Mouse (Mus musculus): ENCODE data around the gene Prr7.

Prr7 gene

DNA sequence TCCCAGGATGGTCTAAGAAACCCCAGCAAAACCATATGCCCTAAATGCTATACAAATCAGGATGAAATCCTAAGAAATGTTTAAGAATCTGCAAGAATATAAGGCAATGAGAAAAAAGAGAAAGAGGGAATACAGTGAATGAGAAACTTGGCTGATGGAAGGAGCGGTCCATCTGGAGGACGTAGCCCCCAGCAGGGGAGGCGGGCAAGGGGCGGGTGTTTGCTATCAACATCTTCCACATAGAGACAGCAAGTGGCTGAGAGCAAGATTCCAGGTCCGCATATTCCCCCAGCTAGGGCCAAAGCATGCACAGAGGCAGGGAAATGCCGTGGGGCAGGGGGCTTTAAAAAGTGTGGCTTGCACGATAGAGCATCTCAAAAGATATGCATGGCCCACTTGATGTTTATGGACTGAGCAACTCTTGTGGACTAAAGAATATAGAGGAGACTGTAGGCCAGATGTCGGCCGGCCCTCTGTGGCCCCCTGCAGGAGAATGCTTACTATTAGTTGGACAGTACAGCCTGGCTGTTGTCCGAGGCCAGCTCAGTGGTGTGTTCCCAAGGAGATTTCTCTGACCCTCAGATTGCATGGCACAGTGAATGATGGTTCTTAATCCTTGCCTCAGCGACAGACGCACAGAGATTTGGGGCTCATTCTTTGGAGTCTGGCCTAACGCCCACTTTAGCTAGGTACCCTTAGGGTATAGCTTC lies 4.9 kb downstream of the Prr7 start:
- ChIA-PET POLR2A (interaction anchor here in 1 of 4 experiments (0.5 to 1.2 kb wide), 2 partner anchors 7 to 58 kb away, joined by 3 to 4 read pairs; no protein-coding TSS in a partner anchor), CTCF (interaction anchor here (0.5 to 3.2 kb wide), 21 partner anchors 10 to 919 kb away, joined by 3 to 25 read pairs (median 3); partner anchors contain the start of gene Grk6 (in 1 of the 4))

DNA sequence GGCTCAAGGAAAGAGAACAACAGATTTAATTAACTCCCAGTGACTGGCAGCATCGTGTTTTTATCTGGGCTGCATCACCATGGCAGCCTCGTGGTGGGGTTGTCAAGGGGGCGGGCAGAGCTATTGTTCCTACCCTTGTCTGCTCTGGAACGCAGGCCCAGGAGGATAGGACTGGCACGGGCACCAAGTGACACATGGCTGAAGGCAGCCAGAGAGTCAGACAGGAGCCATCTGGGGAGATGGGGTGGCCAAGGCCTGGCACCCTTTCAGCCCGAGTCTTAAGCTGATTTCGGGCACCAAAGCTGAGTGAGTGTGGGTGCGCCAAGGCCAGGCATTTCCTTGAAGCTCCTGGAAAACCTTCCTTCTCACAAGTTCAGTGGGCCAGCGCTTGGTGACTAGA lies 6.3 kb downstream of the Prr7 start:
- POLR2A ChIA-PET = interaction anchor here in 2 of 4 experiments (1.0 to 2.0 kb wide), 12 partner anchors 11 to 173 kb away, joined by 3 to 7 read pairs (median 3); partner anchors contain the start of gene Grk6 (in 2 of the 2)
- CTCF ChIA-PET = interaction anchor here (0.5 to 3.7 kb wide), 19 partner anchors 9 to 477 kb away, joined by 3 to 40 read pairs (median 5); partner anchors contain the start of gene Grk6 (in 1 of the 4)

DNA sequence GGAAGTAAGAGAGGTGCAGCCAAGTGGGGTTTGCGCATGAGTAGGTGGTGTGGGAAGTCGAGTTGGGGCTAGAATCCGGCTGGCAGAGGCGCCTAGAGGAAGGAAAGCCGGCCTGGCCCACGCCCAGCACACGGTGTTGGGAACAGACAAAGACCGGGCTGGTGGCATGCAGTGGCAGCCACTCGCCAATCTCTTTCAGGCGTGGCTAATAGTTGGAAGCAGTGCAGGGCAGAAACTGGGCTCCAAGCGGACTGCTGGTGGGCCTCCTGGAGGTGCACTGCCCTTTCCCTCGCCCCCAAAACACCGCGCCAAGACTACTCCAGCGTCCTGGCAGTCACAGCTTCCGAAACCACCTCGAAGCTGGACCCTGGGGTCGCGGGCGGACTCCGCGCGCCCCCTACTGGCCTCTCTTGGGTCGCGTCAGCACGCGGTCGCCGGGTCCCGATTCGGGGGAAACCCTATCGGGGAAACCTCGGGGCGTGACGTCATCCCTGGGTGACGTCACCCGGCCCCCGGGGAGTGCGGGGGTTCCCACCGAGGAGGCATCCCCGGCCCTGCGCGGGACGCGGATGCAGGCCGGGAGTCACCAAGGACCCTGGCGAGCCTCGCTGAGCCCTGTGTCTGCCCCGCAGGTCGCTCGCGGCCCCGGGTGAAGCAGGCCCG lies 7.2 kb downstream of the Prr7 start:
- ChIA-PET CTCF (interaction anchor here (0.6 to 3.7 kb wide), 42 partner anchors 8 to 388 kb away, joined by 3 to 40 read pairs (median 5); partner anchors contain the start of genes Grk6 (in 1 of the 4) and Mxd3 (in 1 of the 4)), POLR2A (interaction anchor here (0.6 to 2.3 kb wide), 20 partner anchors 10 to 172 kb away, joined by 3 to 15 read pairs (median 3); partner anchors contain the start of genes Ddx41 (in 1 of the 4) and Grk6 (in 1 of the 4))

DNA sequence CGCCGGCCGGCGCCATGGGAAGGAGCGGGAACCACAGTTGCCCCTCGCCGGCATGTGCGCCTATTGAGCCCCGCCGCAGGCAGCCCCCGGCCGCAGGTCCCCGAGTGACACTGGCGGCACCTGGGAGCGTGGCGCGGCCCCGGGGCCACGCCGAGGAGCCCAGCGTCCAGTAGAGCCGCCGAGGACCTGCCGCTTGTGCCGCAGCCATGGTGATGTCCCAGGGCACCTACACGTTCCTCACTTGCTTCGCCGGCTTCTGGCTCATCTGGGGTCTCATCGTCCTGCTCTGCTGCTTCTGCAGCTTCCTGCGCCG lies 7.7 kb downstream of the Prr7 start:
- ChIA-PET POLR2A (interaction anchor here (0.7 to 2.3 kb wide), 20 partner anchors 10 to 391 kb away, joined by 3 to 15 read pairs (median 3); partner anchors contain the start of genes Ddx41 (in 1 of the 4) and Grk6 (in 1 of the 4)), CTCF (interaction anchor here (0.6 to 3.7 kb wide), 32 partner anchors 8 to 1176 kb away, joined by 3 to 40 read pairs (median 5); partner anchors contain the start of genes Grk6 (in 2 of the 4) and Mxd3 (in 1 of the 4))

DNA sequence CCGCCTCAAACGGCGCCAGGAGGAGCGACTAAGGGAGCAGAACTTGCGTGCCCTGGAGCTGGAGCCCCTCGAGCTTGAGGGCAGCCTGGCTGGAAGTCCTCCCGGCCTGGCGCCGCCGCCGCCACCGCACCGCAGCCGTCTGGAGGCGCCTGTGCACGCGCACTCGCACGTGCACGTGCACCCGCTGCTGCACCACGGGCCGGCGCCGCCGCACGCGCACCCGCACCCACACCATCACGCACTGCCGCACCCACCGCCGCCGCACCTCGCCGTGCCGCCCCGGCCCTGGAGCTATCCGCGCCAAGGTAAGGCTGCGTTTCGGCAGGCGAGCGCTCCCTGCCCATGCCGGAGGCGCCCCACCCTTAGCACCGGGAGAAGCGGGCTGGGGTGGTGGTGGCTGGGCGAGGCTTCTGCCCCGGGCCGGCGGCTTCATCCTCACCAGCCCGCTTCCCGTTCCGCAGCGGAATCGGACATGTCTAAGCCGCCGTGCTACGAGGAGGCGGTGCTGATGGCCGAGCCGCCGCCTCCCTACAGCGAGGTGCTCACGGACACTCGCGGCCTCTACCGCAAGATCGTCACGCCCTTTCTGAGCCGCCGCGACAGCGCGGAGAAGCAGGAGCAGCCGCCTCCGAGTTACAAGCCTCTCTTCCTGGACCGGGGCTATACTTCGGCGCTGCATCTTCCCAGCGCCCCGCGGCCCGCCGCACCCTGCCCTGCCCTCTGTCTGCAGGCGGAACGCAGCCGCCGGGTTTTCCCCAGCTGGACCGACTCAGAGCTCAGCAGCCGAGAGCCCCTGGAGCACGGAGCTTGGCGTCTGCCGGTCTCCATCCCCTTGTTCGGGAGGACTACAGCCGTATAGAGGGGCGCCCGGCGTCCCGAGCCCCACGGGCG lies 8.3 kb downstream of the Prr7 start:
- POLR2A ChIA-PET = interaction anchor here (0.6 to 2.3 kb wide), 25 partner anchors 11 to 390 kb away, joined by 3 to 15 read pairs (median 3); partner anchors contain the start of genes B230219D22Rik (in 1 of the 4), Ddx41 (in 1 of the 4) and Grk6 (in 1 of the 4)

DNA sequence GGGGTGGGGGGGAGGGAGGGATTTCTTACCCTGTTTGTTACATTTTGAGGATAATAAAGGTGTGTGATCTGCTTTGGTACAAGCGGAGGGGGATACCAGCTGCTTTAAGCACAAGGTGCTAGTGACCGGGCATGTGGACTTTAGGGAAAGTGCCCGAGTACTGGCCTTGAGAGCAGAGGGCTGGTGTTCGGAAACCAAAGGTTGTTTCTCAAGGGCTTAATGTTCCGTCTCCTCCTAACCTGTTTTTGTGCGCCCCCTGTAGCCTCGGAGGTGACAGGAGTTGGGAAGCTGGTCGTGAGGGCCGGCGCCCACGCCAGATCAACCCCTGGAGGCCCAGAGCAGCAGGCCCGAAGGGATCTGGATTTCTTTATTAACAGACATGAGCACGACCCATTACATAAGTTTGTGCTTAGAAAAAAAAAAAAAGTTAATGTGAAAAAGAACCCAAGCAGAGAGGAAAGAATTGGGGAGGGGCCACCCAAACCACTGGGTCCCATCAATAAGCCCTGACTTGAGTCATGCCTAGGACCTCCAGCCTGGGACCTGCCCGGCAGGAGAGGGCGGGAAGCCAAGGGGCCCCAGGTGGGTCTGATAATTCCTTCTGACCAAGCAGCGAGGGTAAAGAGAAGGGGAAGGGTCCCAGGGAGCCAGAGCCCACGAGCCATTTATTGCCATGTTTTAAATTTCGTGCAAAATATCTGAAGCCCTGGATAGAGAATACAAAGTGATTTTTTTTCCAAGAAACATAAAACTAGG lies 9.2 kb downstream of the Prr7 start:
- CTCF ChIA-PET = interaction anchor here in 3 of 4 experiments (0.5 to 3.7 kb wide), 17 partner anchors 9 to 184 kb away, joined by 3 to 40 read pairs (median 5); partner anchors contain the start of genes B4galt7 (in 1 of the 3) and Ddx41 (in 1 of the 3)
- POLR2A ChIA-PET = interaction anchor here in 3 of 4 experiments (0.6 to 2.3 kb wide), 15 partner anchors 13 to 219 kb away, joined by 3 to 15 read pairs (median 3); partner anchors contain the start of genes B230219D22Rik (in 1 of the 3) and Grk6 (in 1 of the 3)

More for the DNA sequence above, 8.3 kb downstream of the Prr7 start:
- CTCF ChIA-PET = interaction anchor here (0.6 to 3.7 kb wide), 31 partner anchors 9 to 1176 kb away, joined by 3 to 40 read pairs (median 4); partner anchors contain the start of genes Grk6 (in 2 of the 4), B4galt7 (in 1 of the 4), Ddx41 (in 1 of the 4) and Mxd3 (in 1 of the 4)

DNA sequence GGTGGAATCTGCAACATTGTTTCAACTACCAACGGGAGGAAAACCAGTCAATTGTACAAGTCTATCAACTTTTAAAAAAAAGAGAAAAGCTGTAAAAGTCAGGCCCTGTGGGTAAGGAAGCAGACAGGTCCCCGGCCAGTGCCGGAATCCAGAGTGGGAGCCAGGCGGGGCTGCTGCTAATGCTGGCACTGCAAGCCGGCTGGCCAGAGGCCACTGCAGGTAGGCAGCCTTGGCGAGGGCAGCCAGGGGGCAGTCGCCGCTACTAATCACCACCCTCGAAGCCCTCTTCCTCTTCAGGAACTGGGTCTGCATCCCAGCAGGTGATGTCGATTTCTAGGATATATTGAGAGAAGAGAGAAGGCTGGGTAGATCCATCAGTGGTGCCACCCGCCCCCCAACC lies 9.9 kb downstream of the Prr7 start:
- ChIA-PET POLR2A (interaction anchor here in 3 of 4 experiments (0.6 to 1.1 kb wide), 7 partner anchors 28 to 428 kb away, joined by 3 read pairs; partner anchors contain the start of gene Grk6 (in 1 of the 3)), CTCF (interaction anchor here in 3 of 4 experiments (0.6 to 1.6 kb wide), 7 partner anchors 19 to 126 kb away, joined by 3 to 4 read pairs (median 3); partner anchors contain the start of gene B4galt7 (in 1 of the 3))

DNA sequence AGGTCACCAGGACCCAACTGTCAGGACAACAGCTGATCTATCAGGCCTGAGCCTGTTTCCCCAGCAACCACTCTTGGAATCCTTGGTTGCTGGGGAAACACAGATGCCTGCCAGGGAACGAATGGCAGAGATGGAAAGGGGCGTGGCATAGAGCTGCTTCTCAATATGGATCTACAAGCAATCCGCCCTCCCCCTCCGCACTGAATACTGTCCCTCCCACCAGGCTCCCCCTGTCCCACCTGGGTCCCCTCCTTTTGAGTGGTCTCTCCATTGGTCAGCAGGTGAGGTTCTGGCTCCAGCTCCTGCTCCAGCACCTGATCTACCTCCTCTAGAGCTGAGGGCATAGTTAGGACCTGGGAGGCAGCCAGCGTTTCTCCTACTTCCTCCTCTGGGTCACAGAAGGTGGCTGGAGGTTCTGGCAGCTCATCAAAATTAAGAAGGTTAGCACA lies 10.6 kb downstream of the Prr7 start:
- POLR2A ChIA-PET = interaction anchor here in 1 of 4 experiments (0.8 to 1.4 kb wide), 6 partner anchors 15 to 84 kb away, joined by 3 to 4 read pairs (median 4); partner anchors contain the start of gene Grk6
- CTCF ChIA-PET = interaction anchor here in 3 of 4 experiments (0.6 to 1.6 kb wide), 6 partner anchors 27 to 69 kb away, joined by 3 to 4 read pairs (median 3); no protein-coding TSS in a partner anchor

DNA sequence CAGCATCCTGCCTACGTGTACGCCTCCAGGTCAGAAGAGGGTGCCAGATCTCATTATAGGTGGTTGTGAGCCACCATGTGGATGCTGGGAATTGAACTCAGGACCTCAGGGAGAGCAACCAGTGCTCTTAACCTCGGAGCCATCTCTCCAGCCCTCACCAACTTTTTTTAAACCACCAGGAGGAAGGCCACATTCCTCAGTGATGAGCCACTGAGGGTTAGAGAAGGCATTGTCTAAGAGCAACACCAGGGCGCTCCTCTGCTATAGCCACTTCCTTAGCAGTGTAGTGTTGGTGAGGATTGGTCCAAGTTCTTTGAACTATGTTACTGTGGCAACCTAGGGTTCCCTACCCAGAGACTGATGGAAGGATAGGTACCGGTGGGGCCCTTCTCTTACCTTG lies 11.7 kb downstream of the Prr7 start:
- ChIA-PET CTCF (interaction anchor here in 1 of 4 experiments (1.6 kb wide), 1 partner anchor 70 kb away, joined by 3 read pairs; no protein-coding TSS in a partner anchor), POLR2A (interaction anchor here in 1 of 4 experiments (1.3 to 1.4 kb wide), 3 partner anchors 17 to 79 kb away, joined by 4 read pairs; partner anchors contain the start of gene Grk6)

DNA sequence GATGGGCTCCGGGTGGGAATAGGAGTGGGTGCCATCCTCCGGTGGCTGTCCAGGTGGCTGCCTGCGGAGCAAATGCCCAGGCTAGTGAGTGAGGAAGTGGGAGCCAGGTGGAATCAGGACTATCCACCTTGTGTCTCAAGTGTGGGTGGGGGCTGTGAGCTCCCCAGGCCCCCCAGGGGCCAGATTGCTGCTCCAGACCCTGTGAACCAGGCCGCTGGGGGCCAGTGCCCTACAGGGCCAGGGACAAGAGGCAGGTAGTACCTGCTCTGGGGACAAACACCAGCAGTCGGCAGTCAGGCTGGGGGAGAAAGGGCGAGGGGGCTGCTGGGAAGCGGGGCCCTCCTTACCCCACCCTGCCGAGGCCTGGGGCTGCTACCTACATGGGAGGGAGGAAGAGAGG lies 12.2 kb downstream of the Prr7 start:
- CTCF ChIA-PET = interaction anchor here in 1 of 4 experiments (0.6 kb wide), 1 partner anchor 679 kb away, joined by 3 read pairs; no protein-coding TSS in a partner anchor
- POLR2A ChIA-PET = no interaction called here

DNA sequence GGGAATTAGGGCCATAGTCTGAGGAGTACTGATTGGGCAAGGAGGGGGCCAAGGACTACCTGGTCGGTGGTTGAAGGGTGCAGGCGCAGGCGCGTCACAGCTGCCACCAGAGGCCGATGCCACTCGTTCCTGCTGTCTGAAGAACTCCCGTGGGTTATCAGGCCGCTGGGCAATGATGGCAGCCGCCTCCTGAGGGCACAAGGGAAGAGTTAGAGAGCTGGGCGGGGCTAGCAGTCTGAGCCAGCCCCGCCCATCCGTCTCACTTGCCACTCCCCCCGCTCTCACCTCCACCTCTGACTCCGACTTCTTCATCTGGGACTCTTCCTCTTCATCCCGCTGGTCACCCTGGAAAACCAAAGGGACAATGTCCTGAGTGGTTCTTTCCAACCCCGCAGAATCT lies 13.4 kb downstream of the Prr7 start:
- CTCF ChIA-PET = interaction anchor here in 2 of 4 experiments (1.0 to 1.7 kb wide), 3 partner anchors 12 to 60 kb away, joined by 3 to 4 read pairs (median 3); no protein-coding TSS in a partner anchor
- POLR2A ChIA-PET = interaction anchor here in 1 of 4 experiments (0.8 kb wide), 1 partner anchor 12 kb away, joined by 3 read pairs; no protein-coding TSS in a partner anchor

DNA sequence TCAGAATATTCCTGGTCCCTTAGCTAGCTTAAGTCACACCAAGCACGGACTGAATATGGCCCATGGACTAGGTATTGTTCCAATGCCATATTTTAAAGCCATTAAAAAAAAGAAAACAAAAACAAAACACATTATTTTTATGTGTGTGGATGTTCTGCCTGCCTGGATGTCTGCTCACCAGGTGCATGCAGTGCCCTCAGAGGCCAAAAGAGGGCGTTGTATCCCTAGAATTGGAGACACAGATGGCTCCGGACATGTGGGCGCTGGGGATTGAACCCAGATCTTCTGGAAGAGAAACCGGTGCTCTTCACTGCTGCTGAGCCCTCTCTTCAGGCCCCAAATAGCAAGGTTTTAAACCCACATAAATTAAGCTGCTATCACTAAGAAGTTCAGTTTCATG lies 14.0 kb downstream of the Prr7 start:
- POLR2A ChIA-PET = interaction anchor here in 2 of 4 experiments (0.8 to 1.3 kb wide), 2 partner anchors 13 to 14 kb away, joined by 3 read pairs; partner anchors contain the start of gene Prr7 (in 1 of the 2)
- CTCF ChIA-PET = interaction anchor here in 3 of 4 experiments (0.7 to 1.7 kb wide), 3 partner anchors 11 to 60 kb away, joined by 3 to 9 read pairs (median 4); no protein-coding TSS in a partner anchor

DNA sequence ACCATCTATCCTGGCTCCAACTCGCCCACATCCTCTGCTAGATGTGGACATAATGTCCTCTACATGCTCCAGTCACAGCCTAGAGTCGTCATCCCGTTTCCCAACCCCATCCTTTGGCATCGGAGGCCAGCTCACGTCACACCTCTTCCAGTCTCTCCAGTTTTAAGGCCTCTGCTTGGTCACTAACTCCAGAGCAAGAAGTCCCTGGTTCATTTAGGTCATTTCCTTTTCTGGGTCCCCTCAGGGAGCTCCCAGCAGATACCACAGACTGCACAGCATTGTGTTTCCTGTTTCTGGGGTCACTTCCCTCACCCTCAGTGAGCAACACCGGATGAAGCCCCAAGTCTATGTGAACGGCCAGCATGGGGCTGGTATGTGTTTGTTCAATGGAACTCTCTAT lies 14.9 kb downstream of the Prr7 start:
- CTCF ChIA-PET = interaction anchor here (0.6 to 1.7 kb wide), 8 partner anchors 10 to 1189 kb away, joined by 3 to 10 read pairs (median 3); partner anchors contain the start of gene Ddx41 (in 1 of the 4)

DNA sequence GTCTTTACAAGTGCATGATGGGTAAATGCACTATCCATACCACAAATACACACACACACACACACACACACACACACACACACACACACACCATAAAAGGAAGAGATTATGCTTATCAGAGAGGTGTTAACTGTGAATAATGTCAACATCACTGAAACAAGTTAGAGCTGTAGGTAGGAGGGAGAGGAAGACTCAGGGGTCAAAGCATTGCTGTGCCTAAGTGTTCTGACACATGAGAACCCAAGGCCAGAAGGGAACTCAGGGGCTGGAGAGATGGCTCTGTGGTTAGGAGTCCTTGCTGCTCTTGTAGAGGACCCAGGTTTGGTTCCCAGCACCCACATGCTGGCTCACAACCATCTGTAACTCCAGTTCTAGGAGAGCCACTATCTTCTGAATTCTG lies 15.9 kb downstream of the Prr7 start:
- POLR2A ChIA-PET = interaction anchor here in 1 of 4 experiments (0.9 kb wide), 2 partner anchors 37 to 116 kb away, joined by 3 to 5 read pairs; no protein-coding TSS in a partner anchor
- CTCF ChIA-PET = interaction anchor here in 2 of 4 experiments (0.6 to 0.8 kb wide), 2 partner anchors 57 to 63 kb away, joined by 3 to 11 read pairs; partner anchors contain the start of gene Ddx41 (in 1 of the 2)

More for the DNA sequence above, 14.9 kb downstream of the Prr7 start:
- POLR2A ChIA-PET = interaction anchor here in 2 of 4 experiments (0.5 to 1.3 kb wide), 9 partner anchors 9 to 296 kb away, joined by 3 to 6 read pairs (median 3); partner anchors contain the start of gene Prr7 (in 1 of the 2)

DNA sequence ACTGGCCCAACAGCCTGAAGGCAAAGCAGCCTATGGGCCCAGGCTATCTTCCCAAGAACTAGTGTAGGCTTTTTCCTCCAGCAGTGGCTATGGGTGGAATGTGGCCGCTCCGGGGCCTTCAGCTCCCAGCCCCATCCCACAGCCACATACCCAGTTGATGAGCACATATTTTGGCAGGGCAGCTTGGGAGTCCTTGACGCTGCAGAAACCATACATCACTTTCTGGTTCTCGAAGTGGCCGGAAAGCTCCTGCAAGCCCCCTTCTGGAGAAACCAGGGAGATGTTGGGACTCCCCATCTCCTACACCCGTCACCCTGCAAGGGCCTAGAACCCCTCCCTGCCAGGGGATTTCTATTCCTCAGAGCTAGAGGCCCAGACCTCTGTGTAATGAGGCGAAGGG lies 18.5 kb downstream of the Prr7 start:
- ChIA-PET POLR2A (interaction anchor here in 1 of 4 experiments (1.2 to 1.5 kb wide), 4 partner anchors 39 to 75 kb away, joined by 3 to 4 read pairs (median 4); no protein-coding TSS in a partner anchor), CTCF (interaction anchor here in 2 of 4 experiments (0.8 to 1.6 kb wide), 4 partner anchors 10 to 62 kb away, joined by 3 to 7 read pairs (median 4); no protein-coding TSS in a partner anchor)

Measured in embryonic stem cell, embryonic (primary cell).